Mouse (Mus musculus) megakaryocyte, embryonic 14.5 days (primary cell): ENCODE results near the gene Gm16503.

Experiments used
- FLI1 ChIP-seq: IDR thresholded peaks from 2 replicates; pipeline ENCODE4 v1.6.1; 2012; ENCODE audit warnings: low read length, inconsistent platforms, mixed read lengths
- GATA1 ChIP-seq: IDR thresholded peaks from 3 replicates; pipeline ENCODE4 v1.6.1; 2012; ENCODE audit warnings: mixed read lengths, low read length, inconsistent platforms, borderline replicate concordance

DNA sequence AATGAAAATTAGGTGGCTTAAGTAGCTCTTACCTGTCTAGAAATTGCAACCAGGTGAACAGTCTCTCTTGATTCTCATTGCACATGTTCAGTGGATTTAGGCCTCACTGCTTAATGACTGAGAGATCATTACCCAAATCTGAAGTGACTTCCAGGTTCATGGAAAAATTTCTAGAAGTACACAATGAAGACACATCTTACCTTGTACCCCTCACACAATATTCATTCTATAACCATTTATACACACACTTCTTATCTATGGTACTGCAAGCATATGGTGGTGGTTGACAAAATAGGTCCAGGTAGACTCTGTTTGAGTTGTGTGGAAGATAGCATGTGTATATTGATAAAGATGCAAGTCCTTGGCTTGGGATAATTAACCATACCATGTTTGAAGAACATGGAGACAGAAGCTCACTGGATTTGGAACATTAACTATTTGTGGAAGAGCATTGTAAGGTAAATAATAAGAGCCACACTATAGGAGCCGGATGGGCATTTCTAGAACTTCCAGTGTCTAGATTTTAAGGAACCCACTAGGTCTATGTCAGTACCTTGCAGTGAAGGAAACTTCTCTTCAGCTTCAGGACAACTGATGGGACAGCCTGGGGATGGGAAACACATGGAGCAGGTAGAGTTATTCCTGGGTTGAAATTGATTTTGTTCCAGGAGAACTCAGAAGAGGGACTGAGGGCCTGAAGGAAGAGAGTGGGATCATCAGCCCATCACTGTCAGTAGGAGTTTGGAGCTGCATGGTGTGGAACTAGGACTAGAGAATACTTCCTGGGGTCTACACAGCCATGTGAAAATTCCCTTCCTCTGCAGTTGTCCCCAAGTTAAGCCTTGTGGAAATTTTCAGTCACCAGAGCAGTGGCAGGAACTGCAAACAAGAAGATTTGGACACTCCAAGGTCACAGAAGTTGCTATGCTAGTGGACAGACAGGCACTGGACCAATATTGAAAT is 46.8 kb downstream of the Gm16503 start:
- TF ChIP-seq GATA1 (no peak), FLI1 (no peak)
